Mouse (Mus musculus) G1E (cell line): ENCODE results near the gene Hoxb6. TPM values are rescaled to one million over a fixed set of nuclear protein-coding genes. Genes with fewer than 3 reads are reported as not detected.

Experiments
- ATAC-seq: 2 replicates; pipeline ENCODE4 v1.8.0; 2016; ENCODE audit warnings: mild to moderate bottlenecking; ENCODE audit not compliant: insufficient number of reproducible peaks, poor library complexity, low FRiP score, severe bottlenecking; ENCODE audit errors: extremely low read depth
- DNase-seq: peaks from one replicate; pipeline ENCODE4 v3.0.0; 2012; ENCODE audit warnings: low spot score
- H3K27me3 ChIP-seq: 2 replicates; pipeline ENCODE4 v1.6.1; 2012; ENCODE audit warnings: mild to moderate bottlenecking, low read length, inconsistent platforms; ENCODE audit not compliant: insufficient read depth
- H3K36me3 ChIP-seq: replicated peaks from 2 replicates; pipeline ENCODE3; 2012; ENCODE audit warnings: mild to moderate bottlenecking, inconsistent platforms
- H3K4me1 ChIP-seq: 2 replicates; pipeline ENCODE4 v1.6.1; 2012; ENCODE audit warnings: low read depth, low read length, inconsistent platforms, mixed read lengths; ENCODE audit not compliant: insufficient read depth
- H3K4me3 ChIP-seq: 2 replicates; pipeline ENCODE4 v1.5.1; 2012; ENCODE audit warnings: low read depth, mild to moderate bottlenecking, inconsistent platforms, low read length, moderate library complexity, mixed read lengths
- H3K9me3 ChIP-seq: replicated peaks from 2 replicates; pipeline ENCODE4 v1.6.1; 2012; ENCODE audit warnings: inconsistent platforms
- CTCF ChIP-seq: IDR thresholded peaks from 2 replicates; pipeline ENCODE4 v1.5.1; 2012; ENCODE audit warnings: low read depth, low read length, inconsistent platforms, mixed read lengths
- GATA1 ChIP-seq: IDR thresholded peaks from 2 replicates; pipeline ENCODE4 v1.6.1; 2012; ENCODE audit warnings: borderline replicate concordance, low read length, inconsistent platforms, mixed read lengths
- GATA2 ChIP-seq: IDR thresholded peaks from 2 replicates; pipeline ENCODE4 v1.6.1; 2012; ENCODE audit warnings: low read depth, low read length, inconsistent platforms, borderline replicate concordance
- POLR2AphosphoS5 ChIP-seq: IDR thresholded peaks from 2 replicates; pipeline ENCODE4 v1.6.1; 2012; ENCODE audit warnings: low read depth, low read length, inconsistent platforms; ENCODE audit not compliant: insufficient replicate concordance
- TAL1 ChIP-seq: conservative IDR thresholded peaks from 2 replicates; pipeline ENCODE4 v1.6.1; 2012; ENCODE audit warnings: low read depth, low read length, inconsistent platforms, mixed read lengths
- polyA plus RNA-seq: library from polyadenylated mRNA; stranded (reverse); fragments of >175 nt; gene quantifications from 2 replicates; pipeline ENCODE4 v1.2.3, GENCODE M21; 2012
- total RNA-seq, 2 experiments: library from RNA; stranded (forward) in 1 of 2; stranded (reverse) in 1 of 2; fragments of 200-1000 nt in 1 of 2; fragments of >200 nt in 1 of 2; fragmentation: Nextera tagmentation in 1 of 2; gene quantifications; 2 replicates each; pipeline ENCODE4 v1.2.3; 2014 to 2017

The Hoxb6 gene
- total and polyA plus RNA-seq, 3 experiments = 0.26 TPM; not detected in 2

DNA sequence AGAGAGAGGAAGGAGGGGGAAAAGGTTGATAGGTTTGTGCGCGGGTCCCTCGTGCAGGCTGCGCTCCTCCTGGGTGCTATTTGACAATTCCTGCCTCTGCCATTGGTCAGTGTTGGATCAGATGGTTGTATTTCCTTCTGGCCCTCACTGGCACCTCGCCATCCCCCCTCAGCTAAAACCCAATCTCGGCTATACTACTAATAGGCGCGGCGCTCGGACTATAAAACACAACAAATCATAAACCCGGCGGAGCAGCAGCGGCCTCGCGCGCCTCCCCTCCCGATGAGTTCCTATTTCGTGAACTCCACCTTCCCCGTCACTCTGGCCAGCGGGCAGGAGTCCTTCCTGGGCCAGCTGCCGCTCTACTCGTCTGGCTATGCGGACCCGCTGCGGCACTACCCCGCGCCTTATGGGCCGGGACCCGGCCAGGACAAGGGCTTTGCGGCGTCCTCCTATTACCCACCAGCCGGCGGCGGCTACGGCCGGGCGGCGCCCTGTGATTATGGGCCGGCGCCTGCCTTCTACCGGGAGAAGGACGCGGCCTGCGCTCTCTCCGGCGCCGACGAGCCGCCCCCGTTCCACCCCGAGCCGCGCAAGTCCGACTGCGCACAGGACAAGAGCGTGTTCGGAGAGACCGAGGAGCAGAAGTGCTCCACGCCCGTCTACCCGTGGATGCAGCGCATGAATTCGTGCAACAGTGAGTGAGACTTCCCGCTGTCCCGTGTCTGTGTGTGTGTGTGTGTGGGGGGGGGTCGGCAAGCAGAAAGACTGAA, 6.8 kb downstream of the Hoxb6 start:
- peaks cover 5% of the 10 kb centered on the region; the same call in 1 of the 2 replicates for H3K9me3 ChIP-seq
- no peaks in the 10 kb centered on the region for H3K36me3 ChIP-seq
- peaks cover 79% of the 10 kb centered on the region for H3K27me3 ChIP-seq
- peaks cover 7% of the 10 kb centered on the region; the same call in 1 of the 2 replicates for H3K4me1 ChIP-seq
- DNase-seq (no peak), ATAC-seq (no peak)
- no peak overlapping the region for H3K4me3 ChIP-seq
- no peak for TF ChIP-seq GATA2
- TF ChIP-seq GATA1 = no peak
- TF ChIP-seq CTCF = no peak
- TF ChIP-seq TAL1 = no peak
- TF ChIP-seq POLR2AphosphoS5 = no peak

DNA sequence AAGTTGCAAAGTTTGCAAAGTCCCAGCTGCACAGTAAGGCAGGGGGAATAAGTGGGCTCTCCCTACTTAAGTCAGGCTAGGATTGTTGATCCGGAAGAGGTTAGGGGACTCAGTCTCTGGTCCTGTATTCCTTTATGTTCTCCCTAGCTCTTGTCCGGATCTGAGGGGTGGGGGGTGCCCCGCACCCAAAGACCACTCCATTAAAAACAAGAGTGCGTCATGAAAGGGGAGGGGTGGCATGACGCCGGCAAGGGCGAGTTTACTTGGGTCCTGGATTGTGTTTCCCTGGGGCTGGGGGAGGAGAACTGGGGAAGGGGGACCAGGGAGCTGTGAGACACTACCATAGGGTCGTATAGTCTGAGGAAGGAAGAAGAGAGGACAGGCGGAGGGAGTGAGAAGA, 7.5 kb downstream of the Hoxb6 start:
- no peak for DNase-seq
- ATAC-seq = no peak
- Histone ChIP-seq H3K36me3 (no peaks in the 10 kb centered on the region), H3K27me3 (peaks cover 78% of the 10 kb centered on the region), H3K9me3 (peaks cover 5% of the 10 kb centered on the region; the same call in 1 of the 2 replicates), H3K4me1 (peaks cover 3% of the 10 kb centered on the region; the same call in 1 of the 2 replicates), H3K4me3 (no peak overlapping the region)
- TF ChIP-seq CTCF (no peak), POLR2AphosphoS5 (no peak)

DNA sequence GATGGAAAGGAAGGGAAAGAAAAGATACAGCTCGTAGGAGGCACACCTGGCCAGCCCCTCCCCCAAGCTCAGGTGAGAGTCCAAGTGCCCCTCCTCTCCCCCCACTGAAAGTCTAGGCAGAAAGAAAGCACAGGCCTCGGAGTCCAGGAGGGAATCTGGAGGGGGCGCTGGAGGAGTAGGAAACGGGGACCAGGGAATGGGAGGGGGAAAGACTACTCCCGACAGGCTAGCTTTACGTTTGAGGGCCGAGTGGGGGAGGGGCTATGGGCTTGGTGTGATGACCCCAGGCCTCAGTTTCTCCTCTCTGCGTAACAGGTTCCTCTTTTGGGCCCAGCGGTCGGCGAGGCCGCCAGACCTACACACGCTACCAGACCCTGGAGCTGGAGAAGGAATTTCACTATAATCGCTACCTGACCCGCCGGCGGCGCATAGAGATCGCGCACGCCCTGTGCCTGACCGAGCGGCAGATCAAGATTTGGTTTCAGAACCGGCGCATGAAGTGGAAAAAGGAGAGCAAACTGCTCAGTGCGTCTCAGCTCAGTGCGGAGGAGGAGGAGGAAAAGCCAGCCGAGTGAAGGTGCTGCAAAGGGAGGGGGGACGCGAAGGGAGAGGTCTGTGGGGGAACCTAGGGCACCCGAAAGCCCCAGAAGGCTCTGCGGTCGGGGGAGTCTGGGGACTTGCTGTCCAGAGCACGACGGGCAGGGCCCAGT, 8.2 kb downstream of the Hoxb6 start:
- ATAC-seq (no peak), DNase-seq (no peak)
- TF ChIP-seq GATA2 = no peak
- no peak for TF ChIP-seq CTCF
- no peak for TF ChIP-seq GATA1
- no peak for TF ChIP-seq POLR2AphosphoS5
- no peak for TF ChIP-seq TAL1
- H3K9me3 ChIP-seq = peaks cover 5% of the 10 kb centered on the region; the same call in 1 of the 2 replicates
- H3K4me3 ChIP-seq = no peak overlapping the region
- H3K36me3 ChIP-seq = no peaks in the 10 kb centered on the region
- peaks cover 76% of the 10 kb centered on the region for H3K27me3 ChIP-seq
- no peaks in the 10 kb centered on the region for H3K4me1 ChIP-seq

DNA sequence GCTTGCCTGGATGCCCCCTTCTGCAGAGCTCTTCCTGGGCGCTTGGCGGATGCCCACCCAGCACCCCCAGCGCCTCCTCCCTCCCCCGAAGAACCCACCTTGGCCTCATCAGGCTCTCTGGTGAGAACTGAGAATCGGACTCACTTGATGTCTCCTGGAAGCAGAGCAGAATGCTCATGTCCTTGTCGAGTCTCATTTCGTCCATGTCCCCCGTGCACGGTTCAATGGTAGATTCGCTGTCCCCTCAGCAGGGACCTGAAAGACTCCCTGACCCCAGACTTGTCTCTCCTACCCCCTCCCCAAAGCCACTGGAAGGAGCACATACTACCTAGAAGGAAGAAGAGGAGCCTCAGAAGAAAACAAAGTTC, 8.8 kb downstream of the Hoxb6 start:
- Histone ChIP-seq H3K4me3 (no peak overlapping the region), H3K9me3 (peaks cover 5% of the 10 kb centered on the region; the same call in 1 of the 2 replicates), H3K36me3 (no peaks in the 10 kb centered on the region), H3K27me3 (peaks cover 76% of the 10 kb centered on the region), H3K4me1 (no peaks in the 10 kb centered on the region)
- TF ChIP-seq GATA1 (no peak), CTCF (no peak), TAL1 (no peak), GATA2 (no peak), POLR2AphosphoS5 (no peak)
- DNase-seq (no peak), ATAC-seq (no peak)

DNA sequence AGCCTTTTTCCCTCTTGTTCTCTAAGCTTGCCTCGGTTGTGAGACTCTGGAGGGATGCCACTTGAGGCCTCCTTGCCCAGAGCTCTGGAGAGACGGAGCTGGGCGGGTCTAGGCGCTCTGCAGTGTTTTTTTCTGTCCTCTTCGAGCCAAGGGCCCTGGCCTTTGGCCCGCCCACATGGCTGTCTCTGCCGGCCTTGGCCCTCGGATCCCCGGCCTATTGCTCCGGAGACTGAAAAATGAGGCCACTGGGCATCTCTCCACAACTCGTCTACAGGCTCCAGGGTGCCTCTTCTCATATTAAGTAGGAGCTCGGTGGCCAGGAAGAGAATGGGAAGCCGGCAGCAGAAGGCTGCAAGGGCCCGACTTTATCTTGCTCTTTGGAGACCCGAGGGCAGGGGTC, 9.6 kb downstream of the Hoxb6 start:
- no peaks in the 10 kb centered on the region for H3K36me3 ChIP-seq
- H3K9me3 ChIP-seq = peaks cover 5% of the 10 kb centered on the region; the same call in 1 of the 2 replicates
- DNase-seq (no peak), ATAC-seq (no peak)
- TF ChIP-seq POLR2AphosphoS5 (no peak), TAL1 (no peak), CTCF (no peak), GATA1 (no peak), GATA2 (no peak)
- peaks cover 72% of the 10 kb centered on the region for H3K27me3 ChIP-seq
- no peak overlapping the region for H3K4me3 ChIP-seq
- no peaks in the 10 kb centered on the region for H3K4me1 ChIP-seq

DNA sequence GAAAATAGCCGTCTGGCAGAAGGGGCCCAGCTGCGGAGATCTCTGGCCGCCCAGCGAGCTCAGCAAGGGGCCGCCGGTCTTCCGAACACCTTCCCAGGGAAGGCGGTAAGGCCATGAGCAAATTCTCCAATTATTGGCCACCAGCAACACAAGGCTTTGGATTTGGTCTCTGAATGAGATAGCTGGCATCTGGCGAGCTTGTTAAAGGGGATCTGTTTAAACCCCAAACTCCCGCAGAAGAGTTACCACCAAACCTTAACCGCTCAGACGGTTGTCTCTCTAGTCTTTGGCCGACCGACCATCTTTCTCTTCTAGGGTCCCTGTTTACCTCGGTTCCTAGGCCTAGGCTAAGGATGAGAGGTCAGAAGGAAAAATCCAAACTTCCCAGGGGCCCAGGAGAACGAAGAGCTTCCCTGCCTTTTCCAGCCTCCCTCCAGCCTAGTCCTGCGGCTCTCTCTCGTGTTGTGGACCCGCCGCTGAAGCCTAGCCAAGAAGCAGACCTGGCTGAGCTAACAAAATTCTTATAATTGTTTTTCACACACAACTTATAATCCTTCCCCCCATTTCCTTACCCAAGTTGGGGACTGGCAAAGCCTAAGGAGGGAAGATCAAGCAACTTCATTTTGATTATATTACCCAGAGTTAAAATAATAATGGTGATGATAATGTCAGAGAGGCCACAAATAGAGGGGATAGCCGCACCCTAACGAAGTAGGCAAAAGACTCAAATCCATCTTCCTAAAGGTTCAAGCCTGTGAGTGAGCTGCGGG, 10.3 kb downstream of the Hoxb6 start:
- ATAC-seq = no peak
- Histone ChIP-seq H3K9me3 (peaks cover 5% of the 10 kb centered on the region; the same call in 1 of the 2 replicates), H3K4me3 (no peak overlapping the region), H3K36me3 (no peaks in the 10 kb centered on the region), H3K27me3 (peaks cover 72% of the 10 kb centered on the region), H3K4me1 (no peaks in the 10 kb centered on the region)
- DNase-seq = no peak
- TF ChIP-seq CTCF = no peak
- TF ChIP-seq GATA1 = no peak
